Mouse (Mus musculus) thymus, postnatal 14 days (tissue): ENCODE measurements around the gene March5.
"Not testable (repeated sequence)": the region's sequence is repeated elsewhere in the genome, so short reads cannot be mapped to it uniquely, and the experiment has no call there.

ENCODE experiments used
- DNase-seq: peaks from one replicate; pipeline ENCODE4 v3.0.0; 2021

The March5 gene

DNA sequence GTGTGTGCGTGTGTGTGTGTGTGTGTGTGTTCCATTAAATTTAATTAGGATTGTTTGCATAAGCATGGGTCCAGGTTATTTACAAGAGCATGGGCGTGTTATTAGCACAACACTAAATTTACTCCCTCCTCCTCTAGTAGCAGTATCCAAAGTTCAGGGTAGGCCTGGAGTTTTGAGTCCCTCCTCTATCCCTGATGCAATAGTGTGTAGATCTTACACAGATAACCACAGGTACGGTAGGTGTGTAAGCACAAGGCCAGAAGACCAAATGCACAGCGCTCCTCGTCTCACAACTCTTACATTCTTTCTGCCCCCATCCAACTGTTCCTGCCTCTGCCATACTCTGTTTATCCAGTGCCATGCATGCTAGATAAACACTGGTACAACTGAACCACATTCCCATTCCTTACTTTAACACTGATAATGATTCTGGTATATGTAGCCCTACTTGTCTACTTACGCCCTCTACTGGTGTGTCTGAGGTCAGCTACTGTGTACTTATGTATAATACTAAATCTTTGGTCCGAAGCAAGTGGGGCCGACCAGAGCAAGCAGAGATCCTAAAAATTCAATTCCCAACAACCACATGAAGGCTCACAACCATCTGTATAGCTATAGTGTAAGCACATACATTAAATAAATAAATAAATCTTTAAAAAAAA is 2.3 kb downstream of the March5 start:
- peak; percentile 15 for DNase-seq

DNA sequence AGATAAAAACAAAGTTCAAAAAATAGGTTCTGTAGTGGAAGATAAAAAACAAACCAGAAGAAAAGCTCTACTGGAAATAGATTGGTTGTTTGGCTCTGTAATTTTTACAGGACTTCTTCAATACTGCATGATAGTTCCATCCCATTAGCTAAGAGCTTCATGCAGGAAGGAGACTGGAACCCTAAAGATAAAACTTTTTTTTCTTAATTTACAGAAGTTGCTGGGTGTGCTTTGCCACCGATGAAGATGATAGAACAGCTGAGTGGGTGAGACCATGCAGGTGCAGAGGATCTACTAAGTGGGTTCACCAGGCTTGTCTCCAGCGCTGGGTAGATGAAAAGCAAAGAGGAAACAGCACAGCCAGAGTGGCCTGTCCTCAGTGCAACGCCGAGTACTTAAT is 3.1 kb downstream of the March5 start:
- no peak for DNase-seq

DNA sequence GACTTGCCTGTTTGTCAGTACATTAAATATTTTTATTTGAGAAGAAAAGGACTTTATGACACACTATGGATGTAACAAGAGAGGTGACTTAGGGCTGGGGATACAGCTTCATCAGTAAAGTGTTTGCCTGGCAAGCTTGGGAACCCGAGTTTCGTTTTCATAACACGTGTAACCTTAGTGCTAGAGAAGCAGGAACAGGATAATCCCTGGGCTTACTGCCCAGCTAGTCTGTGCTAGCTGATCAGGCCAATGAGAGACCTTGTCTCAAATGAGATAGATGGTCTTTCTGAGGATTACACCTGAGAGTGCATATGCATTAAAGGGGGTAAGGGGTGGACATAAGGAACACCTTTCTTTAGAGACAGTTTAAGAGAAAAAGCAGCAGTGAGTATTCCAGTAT is 4.1 kb downstream of the March5 start:
- no peak for DNase-seq

DNA sequence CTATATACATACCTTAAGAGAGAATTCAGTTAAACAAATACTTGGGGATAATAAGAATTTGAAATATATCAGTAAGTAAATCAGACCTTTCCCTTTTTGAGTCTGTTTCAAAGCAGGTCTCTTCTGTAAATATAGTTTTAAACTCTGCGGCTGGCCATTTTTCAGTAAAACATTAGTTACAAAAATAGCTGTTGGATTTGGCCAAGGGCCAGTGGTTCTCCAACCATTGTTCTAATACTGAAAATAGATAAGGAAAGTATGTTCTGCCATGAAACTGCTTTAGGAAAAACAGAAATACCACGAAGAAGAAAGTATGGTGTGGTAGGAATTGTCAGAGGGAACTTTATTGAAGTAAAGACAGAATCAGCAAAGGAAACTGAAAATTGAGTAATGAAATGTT is 7.4 kb downstream of the March5 start:
- no peak for DNase-seq

DNA sequence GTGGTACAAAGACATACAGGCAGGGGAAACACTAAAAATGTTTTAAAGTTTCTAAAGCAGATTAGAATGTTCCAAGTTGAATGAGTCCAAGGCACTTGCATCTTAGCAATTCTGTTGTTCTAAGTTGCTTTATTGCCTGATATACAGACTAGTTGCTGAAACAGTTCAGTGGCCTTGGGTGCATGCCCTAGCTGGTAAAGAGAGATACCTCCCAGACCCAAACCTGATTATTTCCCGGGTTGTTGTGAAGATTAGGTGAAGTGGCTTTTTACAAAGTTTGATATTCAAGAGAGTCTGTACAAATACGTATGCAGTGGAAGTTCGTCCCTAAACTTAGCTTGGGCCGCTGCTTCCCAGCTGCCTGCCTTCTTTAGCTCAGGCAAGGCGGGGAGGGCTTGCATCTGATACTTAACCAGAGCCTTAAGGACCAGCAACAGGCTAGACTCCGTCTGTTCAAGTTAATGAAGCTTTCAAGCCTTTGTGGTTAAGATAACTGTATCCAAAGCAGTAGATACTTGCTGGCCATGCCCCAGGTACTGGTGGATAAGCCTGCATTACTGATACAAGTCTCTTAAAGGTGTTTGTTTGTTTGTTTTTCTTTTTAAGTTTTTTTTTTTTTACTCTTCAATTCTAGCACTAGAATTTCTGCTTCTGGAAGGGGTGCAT is 18.0 kb downstream of the March5 start:
- DNase-seq, result no peak

DNA sequence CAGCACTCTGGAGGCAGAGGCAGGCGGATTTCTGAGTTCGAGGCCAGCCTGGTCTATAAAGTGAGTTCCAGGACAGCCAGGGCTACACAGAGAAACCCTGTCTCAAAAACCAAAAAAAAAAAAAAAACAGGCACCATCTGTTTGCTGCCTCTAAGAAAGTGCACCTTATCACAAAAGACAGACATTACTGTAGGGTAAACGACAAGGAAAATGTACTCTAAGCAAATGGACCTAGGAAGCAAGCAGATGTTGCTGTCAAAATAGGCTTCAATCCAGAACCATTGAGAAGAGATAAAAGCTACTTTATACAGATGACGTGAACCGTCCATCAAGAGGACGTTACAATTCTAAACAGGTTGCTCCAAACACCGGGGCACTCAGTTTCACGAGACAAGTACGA is 25.3 kb downstream of the March5 start:
- DNase-seq, result not testable (repeated sequence)

DNA sequence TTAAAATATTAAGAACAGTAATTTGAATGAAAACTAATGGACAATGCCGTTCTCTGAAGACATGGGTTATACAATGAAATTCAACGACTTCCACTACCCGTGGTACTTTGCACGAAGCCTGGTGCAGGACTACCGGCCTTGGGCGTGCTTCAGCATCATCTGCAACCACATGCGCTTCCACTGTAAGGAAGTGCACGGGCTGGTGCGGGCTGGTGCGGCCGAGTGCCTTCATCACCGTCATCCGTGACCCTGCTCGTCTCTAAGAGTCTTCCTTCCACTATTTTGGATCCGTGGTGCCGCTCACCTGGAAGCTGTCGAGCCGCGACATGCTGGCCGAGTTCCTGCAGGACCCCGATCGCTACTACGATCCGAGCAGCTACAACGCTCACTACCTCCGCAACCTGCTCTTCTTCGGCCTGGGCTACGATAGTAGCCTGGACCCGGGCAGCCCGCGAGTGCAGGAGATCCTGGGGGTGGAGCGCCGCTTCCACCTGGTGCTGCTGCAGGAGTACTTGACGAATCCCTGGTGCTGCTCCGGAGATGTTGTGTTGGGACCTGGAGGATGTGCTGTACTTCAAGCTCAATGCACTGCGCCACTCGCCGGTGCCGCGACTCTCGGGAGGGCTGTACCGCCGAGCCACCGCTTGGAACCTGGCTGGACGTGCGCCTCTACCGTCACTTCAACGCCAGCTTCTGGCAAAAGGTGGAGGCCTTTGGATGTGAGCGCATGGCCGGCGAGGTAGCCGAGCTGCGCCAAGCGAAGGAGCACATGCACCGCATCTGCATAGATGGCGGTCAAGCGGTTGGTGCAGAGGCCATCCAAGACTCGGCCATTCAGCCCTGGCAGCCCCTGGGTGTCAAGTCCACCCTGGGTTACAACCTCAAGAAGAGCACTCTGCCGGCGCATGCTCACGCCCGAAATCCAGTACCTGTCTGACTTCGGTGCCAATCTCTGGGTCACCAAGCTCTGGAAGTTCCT is 26.5 kb downstream of the March5 start:
- no peak for DNase-seq

DNA sequence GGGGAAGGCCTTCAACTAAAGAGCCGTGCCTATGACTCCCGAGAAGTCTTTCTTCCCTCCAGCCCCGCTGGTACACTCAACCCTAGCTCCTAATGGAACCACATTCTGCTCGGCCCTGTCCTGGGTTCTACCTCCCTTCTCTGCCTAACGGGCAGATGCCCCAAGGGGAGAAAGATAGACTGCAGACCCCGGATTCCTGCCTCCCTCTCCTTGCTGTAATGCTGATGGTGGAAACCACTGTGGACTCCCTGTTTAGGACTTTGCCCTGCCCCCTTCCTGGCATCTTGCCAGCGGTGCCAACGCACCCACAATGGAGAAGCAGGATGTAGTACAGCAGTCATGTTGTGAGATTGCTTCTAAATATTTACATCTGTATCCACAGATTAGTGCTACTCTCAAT is 28.5 kb downstream of the March5 start:
- DNase-seq, result no peak

DNA sequence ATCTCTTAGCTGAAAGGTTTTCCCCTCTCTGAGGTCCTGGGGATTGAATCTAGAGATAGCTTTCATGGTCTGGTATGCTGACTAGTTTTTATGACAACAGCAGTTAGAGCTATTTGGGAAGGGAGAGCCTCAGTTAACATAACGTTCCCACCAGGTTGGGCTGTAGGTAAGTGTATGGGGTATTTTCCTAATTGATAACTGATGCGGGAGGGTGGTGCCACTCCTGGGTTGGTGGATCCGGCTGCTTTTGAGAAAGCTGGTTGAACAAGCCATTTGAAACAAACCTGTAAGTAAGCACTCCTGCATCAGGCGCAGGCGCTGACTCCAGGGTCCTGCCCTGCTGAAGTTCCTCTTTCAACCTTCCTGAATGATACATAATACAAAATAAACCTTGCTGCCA is 30.0 kb downstream of the March5 start:
- no peak for DNase-seq

DNA sequence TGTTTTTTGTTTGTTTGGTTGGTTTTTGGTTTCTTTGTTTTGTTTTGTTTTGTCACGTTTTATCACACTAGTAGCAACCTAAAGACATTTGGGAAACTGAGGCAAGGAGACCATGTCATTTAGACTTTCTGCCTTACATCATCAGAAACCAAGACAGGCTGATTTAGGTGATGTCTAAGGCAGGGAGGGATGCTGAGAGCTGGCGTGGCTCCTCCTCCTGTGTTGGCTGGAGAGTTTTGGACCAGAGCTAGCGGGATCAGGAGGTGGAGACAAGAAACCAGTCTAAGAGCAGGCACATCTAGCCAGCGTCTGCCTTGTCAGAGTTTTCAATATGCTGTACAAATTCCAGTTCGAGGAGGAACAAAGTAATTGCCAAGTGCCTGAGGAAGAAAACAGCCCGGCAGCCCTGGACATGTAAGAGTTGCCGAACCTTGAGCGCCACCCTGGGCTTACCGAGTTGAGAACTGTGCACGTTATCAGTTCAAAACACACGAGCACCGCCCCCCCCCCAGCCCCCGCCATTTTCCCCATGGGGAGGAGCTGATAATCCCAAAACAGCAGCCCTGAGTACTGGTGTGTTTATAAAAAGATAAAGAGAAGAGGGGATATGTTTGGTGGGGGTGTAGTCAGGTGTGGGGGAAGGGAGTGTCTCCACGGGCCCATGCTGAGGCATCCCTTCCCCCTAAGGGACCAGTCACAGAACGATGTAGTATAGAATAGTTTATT is 30.5 kb downstream of the March5 start:
- no peak for DNase-seq

DNA sequence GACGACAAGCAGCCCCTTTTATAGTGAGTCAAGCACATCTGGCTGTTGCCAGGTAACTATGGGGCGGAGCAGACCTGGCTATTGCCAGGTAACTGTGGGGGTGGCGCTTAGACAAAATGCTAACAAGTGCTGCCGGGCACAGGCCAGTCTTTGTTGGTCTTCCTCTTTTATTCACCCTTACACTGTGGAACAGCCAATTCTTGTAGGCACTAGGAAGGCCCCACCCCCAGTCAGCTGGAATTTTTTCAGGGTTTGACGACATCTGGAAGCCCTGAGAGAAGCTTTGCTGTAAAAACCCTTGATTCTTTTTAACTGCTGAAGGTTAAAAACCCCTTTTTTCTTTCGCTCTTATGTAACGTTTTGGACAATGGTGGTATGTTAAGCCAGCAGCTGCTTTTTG is 31.3 kb downstream of the March5 start:
- DNase-seq, result no peak

DNA sequence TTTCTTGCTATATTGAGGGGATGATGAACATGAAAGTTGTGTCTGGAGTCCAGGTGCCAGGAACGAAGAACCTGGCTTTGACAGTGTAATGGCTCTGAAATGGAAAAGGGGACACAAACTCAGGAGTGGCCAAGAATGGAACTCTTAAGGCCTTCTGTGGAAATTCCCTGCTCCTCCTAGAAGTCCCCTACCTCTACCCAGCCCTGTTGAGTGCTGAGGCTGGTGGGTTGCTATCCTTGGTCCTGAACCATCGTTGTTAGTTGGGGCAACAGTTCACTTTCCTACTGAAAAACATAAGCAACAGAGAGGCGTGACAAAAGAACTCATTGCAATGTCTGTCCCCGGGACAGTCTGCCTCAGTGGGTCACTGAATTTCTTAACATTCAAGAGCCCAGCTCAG is 31.8 kb downstream of the March5 start:
- peak; percentile 30 for DNase-seq

DNA sequence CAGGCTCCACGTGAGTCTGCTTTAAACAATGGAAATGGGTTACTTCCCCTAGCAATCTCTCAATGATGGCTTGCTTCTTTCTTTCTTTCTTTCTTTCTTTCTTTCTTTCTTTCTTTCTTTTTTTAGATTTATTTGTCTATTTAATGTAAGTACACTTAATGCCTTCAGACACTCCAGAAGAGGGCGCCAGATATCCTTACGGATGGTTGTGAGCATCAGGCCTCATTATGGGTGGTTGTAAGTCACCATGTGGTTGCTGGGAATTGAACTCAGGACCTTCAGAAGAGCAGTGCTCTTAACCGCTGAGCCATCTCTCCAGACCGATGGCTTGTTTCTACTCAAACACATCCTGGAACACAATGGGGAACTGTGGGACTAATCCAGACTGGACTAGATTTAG is 33.9 kb downstream of the March5 start:
- DNase-seq, result peak; percentile 42

DNA sequence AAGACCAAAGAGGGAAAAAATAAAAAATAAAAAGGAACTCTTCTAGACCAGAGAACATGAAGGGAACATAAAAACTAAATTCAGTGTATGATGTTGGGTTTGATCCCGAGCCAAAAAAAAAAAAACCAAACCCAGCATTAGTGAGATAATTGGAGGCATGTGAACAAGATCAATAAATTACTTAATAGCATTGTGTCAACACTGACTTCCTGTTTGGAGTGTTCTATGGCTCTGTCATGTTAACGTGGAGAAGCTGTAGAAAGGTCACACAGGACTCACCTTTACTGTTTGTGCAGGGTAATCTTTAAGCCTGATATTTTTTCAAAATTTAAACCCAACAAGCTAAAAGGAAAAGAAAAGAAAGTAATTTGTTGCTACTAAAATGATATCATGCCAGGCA is 35.4 kb downstream of the March5 start:
- DNase-seq, result no peak

DNA sequence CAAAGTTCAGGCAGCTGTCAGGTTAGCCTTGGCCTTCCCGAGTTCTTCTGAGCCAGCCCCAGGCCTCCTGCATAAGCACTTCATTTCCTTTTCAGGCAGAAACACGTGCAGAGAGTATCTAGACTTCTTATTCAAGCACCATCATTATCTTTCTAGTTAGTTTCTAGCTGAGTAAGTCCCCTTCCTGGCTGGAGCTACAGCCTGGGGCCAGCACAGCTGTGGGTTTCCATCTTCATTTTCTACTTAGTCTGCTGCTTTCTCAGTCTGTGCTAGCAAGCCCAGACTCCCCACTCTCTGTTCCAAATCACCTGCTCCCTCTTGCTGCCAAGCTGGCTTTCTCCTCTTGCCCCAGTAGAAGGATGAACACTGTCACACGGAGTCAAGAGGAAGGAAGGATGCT is 39.5 kb downstream of the March5 start:
- DNase-seq, result no peak

DNA sequence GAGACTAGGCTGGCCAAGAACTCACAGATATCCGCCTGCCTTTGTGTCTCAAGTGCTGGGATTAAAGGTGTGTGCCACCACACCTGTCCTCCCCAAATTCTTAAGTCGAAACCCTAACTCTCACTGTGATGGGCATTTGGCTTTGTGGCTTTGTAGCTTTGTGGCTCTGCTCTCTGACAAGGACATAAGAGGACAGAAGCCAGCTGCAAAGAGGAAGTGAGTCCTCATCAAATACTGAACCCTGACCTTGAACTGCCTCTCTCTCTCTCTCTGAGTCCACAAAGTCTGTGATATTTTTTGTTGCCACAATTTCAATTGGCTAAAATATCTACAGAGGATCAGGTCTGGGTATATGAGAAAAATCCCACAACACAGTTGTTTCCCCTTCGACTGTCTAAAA is 40.9 kb downstream of the March5 start:
- no peak for DNase-seq

DNA sequence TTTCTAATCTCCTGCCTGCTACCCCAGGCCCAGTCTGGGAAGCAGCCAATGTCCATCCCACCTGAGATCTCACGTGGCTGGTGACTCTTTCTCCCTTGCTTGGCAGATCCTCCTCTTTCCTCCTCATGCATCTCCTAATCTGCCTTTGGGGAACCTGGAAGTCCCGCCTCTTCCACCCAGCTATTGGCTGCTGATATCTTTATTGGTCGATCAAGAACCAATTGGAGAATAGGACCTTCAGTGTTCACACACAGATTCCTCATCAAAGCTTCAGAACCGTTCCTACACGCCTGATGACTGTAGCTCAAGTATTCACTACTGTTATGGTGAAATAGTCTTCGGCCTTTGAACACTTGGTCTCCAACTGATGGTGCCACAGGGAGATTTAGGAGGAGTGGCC is 44.8 kb downstream of the March5 start:
- no peak for DNase-seq

DNA sequence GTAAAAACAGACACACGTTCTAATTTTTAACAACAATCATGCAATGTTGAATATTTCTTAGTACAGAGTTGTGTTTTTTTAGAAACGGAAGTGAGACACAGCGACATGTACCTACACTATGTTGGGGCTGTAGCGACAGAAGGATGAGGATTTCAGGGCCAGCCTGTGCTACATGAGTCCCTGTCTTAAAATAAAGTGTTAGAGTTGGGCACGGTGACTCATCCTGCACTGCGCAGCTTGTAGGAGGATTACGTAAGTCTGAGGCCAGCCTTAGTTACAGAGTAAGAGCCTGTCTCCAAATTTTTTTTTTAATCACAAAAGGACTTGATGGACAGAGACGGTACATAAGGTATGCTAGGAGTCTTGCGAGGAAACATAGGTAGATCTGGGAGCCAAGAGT is 48.0 kb downstream of the March5 start:
- DNase-seq, result no peak

DNA sequence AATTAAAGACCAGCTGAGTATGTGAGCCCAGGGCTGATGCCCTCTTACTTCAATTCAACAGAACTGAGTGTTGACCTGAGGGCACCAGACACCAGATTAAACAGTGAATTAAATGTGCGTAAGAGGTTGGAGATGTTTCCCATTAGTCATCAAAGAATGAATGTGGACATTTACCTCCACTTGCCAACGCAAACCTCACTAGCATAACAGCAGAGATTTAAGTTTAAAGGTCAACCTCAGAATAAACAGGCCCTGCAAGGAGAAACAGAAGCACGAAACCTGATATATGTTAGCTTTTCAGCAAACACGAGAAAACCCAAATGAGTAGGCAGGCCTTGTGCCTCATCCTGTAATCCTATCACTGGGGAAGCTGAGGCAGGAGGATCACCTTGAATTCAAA is 55.0 kb downstream of the March5 start:
- DNase-seq, result no peak

DNA sequence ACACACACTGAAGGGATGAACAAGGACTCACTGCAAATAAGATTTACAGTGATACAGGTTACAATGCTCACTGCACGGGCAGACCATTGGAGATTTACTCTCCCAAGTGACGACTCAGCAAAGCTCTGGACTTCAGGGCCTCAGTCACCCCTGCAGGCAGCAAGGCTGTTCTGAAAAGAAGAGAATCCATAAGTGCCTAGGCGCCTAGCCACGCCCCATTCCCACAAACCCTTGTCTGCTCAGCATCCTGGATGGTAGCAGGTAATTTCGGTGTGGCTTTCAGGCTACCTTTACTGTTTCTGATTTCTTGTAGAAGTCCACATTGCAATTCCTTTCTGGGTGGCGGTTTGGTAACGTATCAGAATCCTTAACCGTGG is 56.2 kb downstream of the March5 start:
- DNase-seq, result no peak

DNA sequence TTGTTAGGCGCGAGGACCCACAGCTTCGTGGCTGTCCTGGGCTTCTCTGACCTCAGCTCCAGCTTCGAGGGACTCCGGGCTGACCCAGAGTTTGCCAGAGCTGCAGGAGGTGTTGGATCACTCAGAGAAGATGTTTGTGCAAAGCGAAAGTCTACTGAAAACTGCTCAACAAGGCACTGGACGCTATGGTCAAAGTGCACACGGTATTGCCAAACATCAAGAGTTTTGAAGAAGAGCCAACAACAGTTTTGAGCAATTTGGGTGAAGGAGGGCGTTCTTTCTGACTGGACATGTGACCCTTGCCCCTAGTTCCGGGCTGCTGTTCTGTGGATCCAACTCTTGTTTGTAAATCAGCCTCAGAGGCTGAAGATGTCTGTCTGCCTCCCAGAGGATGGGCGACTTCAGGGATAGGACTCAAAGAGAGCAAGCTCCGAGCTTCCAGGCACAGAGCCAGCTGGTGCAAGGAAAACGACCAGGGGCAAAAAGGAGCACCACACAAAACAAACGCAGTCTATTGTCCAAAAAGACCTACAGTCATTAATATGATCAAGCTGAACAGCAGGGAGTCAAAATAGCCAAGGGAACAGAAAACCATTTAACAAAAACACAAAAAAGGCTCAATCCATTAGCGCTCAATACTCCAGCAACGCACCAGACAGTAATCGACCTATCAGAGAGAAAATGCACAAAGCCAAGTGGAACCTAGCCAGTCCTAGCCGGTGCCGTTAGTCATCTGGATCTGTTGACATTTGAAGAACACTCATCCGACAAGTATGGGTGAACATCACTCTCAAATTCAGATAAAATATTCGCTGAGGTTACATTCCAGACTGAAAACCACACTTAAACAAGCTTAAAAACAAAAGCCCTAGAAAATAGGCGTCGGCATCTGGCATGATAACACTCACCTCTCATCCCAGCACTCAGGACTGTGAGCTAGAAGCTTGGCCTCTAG is 56.9 kb downstream of the March5 start:
- DNase-seq, result no peak
